Mouse (Mus musculus) hindbrain, embryonic 14.5 days (tissue): ENCODE data around the gene Cdh12. TPM values are rescaled to one million over a fixed set of nuclear protein-coding genes. Genes with fewer than 3 reads are reported as not detected.

Experiments used
- ATAC-seq: fragments of 200-750 bp; cut with Nextera tagmentation; 2 replicates; pipeline ENCODE4 v1.8.0; 2017; ENCODE audit warnings: moderate number of reproducible peaks, mild to moderate bottlenecking, moderate TSS enrichment, moderate library complexity; ENCODE audit not compliant: low FRiP score
- DNase-seq: peaks from one replicate; pipeline ENCODE4 v3.0.0-alpha.2; 2015; ENCODE audit warnings: low spot score
- H3K27ac ChIP-seq: fragments of 300-500 bp; sonication (generic); 2 replicates; pipeline ENCODE4 v1.5.1; 2014; ENCODE audit warnings: mild to moderate bottlenecking, moderate library complexity
- H3K27me3 ChIP-seq: fragments of 300-500 bp; sonication (generic); 2 replicates; pipeline ENCODE4 v1.6.1; 2014; ENCODE audit warnings: mild to moderate bottlenecking, low read length, mixed read lengths; ENCODE audit not compliant: control insufficient read depth, insufficient read depth
- H3K36me3 ChIP-seq: fragments of 300-500 bp; sonication (generic); replicated peaks from 2 replicates; pipeline ENCODE4 v1.6.1; 2014; ENCODE audit not compliant: control insufficient read depth, insufficient read depth
- H3K4me1 ChIP-seq: fragments of 300-500 bp; sonication (generic); replicated peaks from 2 replicates; pipeline ENCODE4 v1.6.1; 2014; ENCODE audit warnings: antibody characterized with exemption, low read length, mixed read lengths; ENCODE audit not compliant: control insufficient read depth, insufficient read depth
- H3K4me2 ChIP-seq: fragments of 300-500 bp; sonication (generic); replicated peaks from 2 replicates; pipeline ENCODE4 v1.6.1; 2014; ENCODE audit warnings: mild to moderate bottlenecking, moderate library complexity
- H3K4me3 ChIP-seq: fragments of 300-500 bp; sonication (generic); replicated peaks from 2 replicates; pipeline ENCODE4 v1.5.1; 2014; ENCODE audit warnings: mild to moderate bottlenecking, low read length
- H3K9ac ChIP-seq: fragments of 300-500 bp; sonication (generic); 2 replicates; pipeline ENCODE4 v1.6.1; 2014
- H3K9me3 ChIP-seq: fragments of 300-500 bp; sonication (generic); 2 replicates; pipeline ENCODE4 v1.6.1; 2016; ENCODE audit warnings: low read length; ENCODE audit not compliant: control insufficient read depth
- WGBS: fragments of 180-500 bp; shearing (Covaris S2); extraction: QIAGEN DNeasy Blood & Tissue Kit; methylation state at CpG from one replicate; pipeline ENCODE4 v1.1.7; 2014; 5-methylcytosine and 5-hydroxymethylcytosine counted together
- microRNA-seq: library from miRNA; unstranded; fragments of <30 nt; microRNA quantifications from one replicate; pipeline ENCODE4, GENCODE M21; 2016
- polyA plus RNA-seq: library from polyadenylated mRNA; unstranded; fragments of >200 nt; fragmentation: Nextera tagmentation; extraction: Ambion mirVana; gene quantifications from 2 replicates; pipeline ENCODE4 v1.2.1, GENCODE M21; 2014

Gene Cdh12
- polyA plus RNA-seq, 1 experiment from 2014 or later = 9.7 TPM

GRCm38 (mm10) chr15:21604510-21604909 is 1155.4 kb downstream of the Cdh12 start:
- Histone ChIP-seq H3K4me3 (no peak overlapping the region), H3K36me3 (no peaks in the 10 kb centered on the region), H3K4me2 (no peak overlapping the region), H3K9ac (no peak overlapping the region), H3K27ac (no peak overlapping the region), H3K27me3 (no peaks in the 10 kb centered on the region), H3K9me3 (no peaks in the 10 kb centered on the region), H3K4me1 (no peaks in the 10 kb centered on the region)
- ATAC-seq (no peak), DNase-seq (no peak)
- WGBS = 75% methylated on average over 4 of the region's 4 CpGs

Small RNA genes within 50 kb of the gene (microRNA-seq; reads per million reads assigned to microRNA genes)
- not detected for gene Gm27397

Other genes starting within 250 kb of the Cdh12 start
- 0.18 and 0.25 TPM in 2 replicates for gene Acot10, start 217.5 kb downstream of the Cdh12 start, polyA plus RNA-seq